21 mouse cellular contexts compared by ENCODE assay signal in genomic region chr6:38055471-38056330, GRCm38 (mm10). TPM values are rescaled to one million over a fixed set of nuclear protein-coding genes. Genes with fewer than 3 reads are reported as not detected.
DNase-seq lines count a peak whose midpoint lies in the region; ATAC-seq and TF ChIP-seq lines count a peak whose summit lies in the region.
"Had no signal": no experiment of that assay in that cellular context is flagged by ENCODE, and none has a peak within 500 bp of the region (broad histone marks: within the 10 kb centered on the region; RNA-seq: fewer than 3 reads in every experiment).

No protein-coding gene starts in this region.

- ATAC-seq in limb, embryonic 12.5 days (ENCODE audit: insufficient number of reproducible peaks, insufficient read depth, low FRiP score, low TSS enrichment, low read depth), result no peak
- peak; percentile 34; the same call in 1 of the 2 replicates for ATAC-seq in limb, embryonic 14.5 days (ENCODE audit: low FRiP score, low read depth)
- ATAC-seq: lung, postnatal 0 days; Patski had no signal

- no peak overlapping the region for H3K4me2 ChIP-seq in limb, embryonic 12.5 days
- 0 out of 2 replicates have a peak overlapping the region, but pooled peaks have one; percentile 3 for H3K4me2 ChIP-seq in limb, embryonic 14.5 days (replicated peaks; ENCODE audit: low read depth, low read length, severe bottlenecking)
- H3K4me2 ChIP-seq: embryonic facial prominence, embryonic 12.5 days; neural tube, embryonic 12.5 days had no signal

- 0 out of 2 replicates have a peak, but pooled peaks cover 4% of the 10 kb centered on the region for H3K4me1 ChIP-seq in limb, embryonic 12.5 days (replicated peaks)
- peaks cover 3% of the 10 kb centered on the region; the same call in 1 of the 2 replicates for H3K4me1 ChIP-seq in limb, embryonic 10.5 days
- no peaks in the 10 kb centered on the region for H3K4me1 ChIP-seq in limb, embryonic 14.5 days (ENCODE audit: control insufficient read depth, insufficient read depth, low read length)
- H3K4me1 ChIP-seq: embryonic facial prominence, embryonic 12.5 days; forebrain, embryonic 10.5 days; neural tube, embryonic 12.5 days had no signal

- no peak overlapping the region for H3K4me3 ChIP-seq in limb, embryonic 12.5 days (replicated peaks)
- no peak overlapping the region for H3K4me3 ChIP-seq in limb, embryonic 10.5 days
- H3K4me3 ChIP-seq in limb, embryonic 14.5 days (replicated peaks; ENCODE audit: low read length), result no peak overlapping the region
- H3K4me3 ChIP-seq: embryonic facial prominence, embryonic 12.5 days; forebrain, embryonic 10.5 days; megakaryocyte, embryonic 14.5 days; neural tube, embryonic 12.5 days had no signal

- H3K27ac ChIP-seq in limb, embryonic 12.5 days, result 0 out of 2 replicates have a peak overlapping the region, but pooled peaks have one; percentile 4
- H3K27ac ChIP-seq in limb, embryonic 10.5 days, result no peak overlapping the region
- 0 out of 2 replicates have a peak overlapping the region, but pooled peaks have one; percentile 33 for H3K27ac ChIP-seq in limb, embryonic 14.5 days (replicated peaks; ENCODE audit: low read depth, low read length)
- H3K27ac ChIP-seq: embryonic facial prominence, embryonic 12.5 days; forebrain, embryonic 10.5 days; liver, embryonic 14.5 days; neural tube, embryonic 12.5 days had no signal

- DNase-seq in cerebellum, postnatal 14 days, result peak; percentile 18 to 21
- DNase-seq in cerebellum, postnatal 36 days, result no peak
- no peak for DNase-seq in limb, embryonic 10.5 days (ENCODE audit: low spot score)
- DNase-seq in R1 (ENCODE audit: low read depth, low spot score), result peak; percentile 80
- no peak for DNase-seq in limb, embryonic 14.5 days (ENCODE audit: low spot score)
- DNase-seq in urinary bladder, postnatal 36 days (ENCODE audit: low spot score in 2 of 2), result no peak
- DNase-seq in ovary, postnatal 10 days (ENCODE audit: low spot score), result no peak
- DNase-seq: adrenal gland, postnatal 25 days; layer of hippocampus, adult 9-11 months; right cerebral cortex, postnatal 4 days; thymus, adult 2 months had no signal

- no peaks in the 10 kb centered on the region for H3K36me3 ChIP-seq in limb, embryonic 12.5 days
- H3K36me3 ChIP-seq in limb, embryonic 10.5 days, result no peaks in the 10 kb centered on the region
- H3K36me3 ChIP-seq in limb, embryonic 14.5 days (ENCODE audit: control insufficient read depth, insufficient read depth, low read length), result no peaks in the 10 kb centered on the region
- H3K36me3 ChIP-seq: embryonic facial prominence, embryonic 12.5 days; forebrain, embryonic 10.5 days; neural tube, embryonic 12.5 days had no signal

- H3K27me3 ChIP-seq in limb, embryonic 12.5 days, result no peaks in the 10 kb centered on the region
- no peaks in the 10 kb centered on the region for H3K27me3 ChIP-seq in limb, embryonic 10.5 days (ENCODE audit: low read depth, poor library complexity, severe bottlenecking)
- H3K27me3 ChIP-seq in limb, embryonic 14.5 days (ENCODE audit: control insufficient read depth, insufficient read depth, low read length), result no peaks in the 10 kb centered on the region
- H3K27me3 ChIP-seq: embryonic facial prominence, embryonic 12.5 days; neural tube, embryonic 12.5 days; Patski had no signal

- H3K9ac ChIP-seq in limb, embryonic 12.5 days (replicated peaks), result no peak overlapping the region
- no peak overlapping the region for H3K9ac ChIP-seq in limb, embryonic 14.5 days (ENCODE audit: low read depth, low read length, severe bottlenecking)
- H3K9ac ChIP-seq: embryonic facial prominence, embryonic 12.5 days; liver, embryonic 14.5 days; neural tube, embryonic 12.5 days had no signal

- TF ChIP-seq POLR2A in limb, embryonic 14.5 days (IDR thresholded peaks at IDR 0.05; ENCODE audit: borderline replicate concordance, extremely low read depth, insufficient read depth, insufficient read length), result no peak

- no peaks in the 10 kb centered on the region for H3K9me3 ChIP-seq in limb, embryonic 12.5 days
- H3K9me3 ChIP-seq in limb, embryonic 10.5 days (replicated peaks), result no peaks in the 10 kb centered on the region
- no peaks in the 10 kb centered on the region for H3K9me3 ChIP-seq in limb, embryonic 14.5 days (ENCODE audit: control insufficient read depth, low read length)
- H3K9me3 ChIP-seq: embryonic facial prominence, embryonic 12.5 days; forebrain, embryonic 10.5 days; neural tube, embryonic 12.5 days had no signal

- 85% methylated on average over 15 of the region's 15 CpGs for WGBS in limb, embryonic 12.5 days
- WGBS in limb, embryonic 10.5 days, result 87% methylated on average over 15 of the region's 15 CpGs
- 71% methylated on average over 15 of the region's 15 CpGs for WGBS in limb, embryonic 14.5 days

RNA-seq across cellular contexts. Expression of gene Svopl, which starts 8.9 kb away (rescaled TPM):
- 7.5 and 8.0 TPM in 2 replicates for polyA plus RNA-seq in limb, embryonic 12.5 days (2016; fragmentation: Nextera tagmentation; extraction: Ambion mirVana)
- 4.0 and 7.0 TPM in 2 replicates for polyA plus RNA-seq in limb, embryonic 10.5 days (2016; fragmentation: Nextera tagmentation; extraction: Ambion mirVana)
- 1.3 and 1.6 TPM in 2 replicates for polyA plus RNA-seq in limb, embryonic 14.5 days (2012; rRNA removed)
- 0.95 and 1.2 TPM in 2 replicates for polyA plus RNA-seq in limb, embryonic 14.5 days (2014; fragmentation: Nextera tagmentation; extraction: Ambion mirVana)
- polyA plus RNA-seq: Patski had no signal

RNA-seq across cellular contexts. Expression of gene Tmem213, which starts 53.4 kb away (rescaled TPM):
- 0.71 and 0.73 TPM in 2 replicates for polyA plus RNA-seq in limb, embryonic 12.5 days (2016; fragmentation: Nextera tagmentation; extraction: Ambion mirVana)
- polyA plus RNA-seq in limb, embryonic 10.5 days (2016; fragmentation: Nextera tagmentation; extraction: Ambion mirVana), result not detected in 2 replicates
- 0.70 and 0.73 TPM in 2 replicates for polyA plus RNA-seq in limb, embryonic 14.5 days (2012; rRNA removed)
- 0.80 and 1.1 TPM in 2 replicates for polyA plus RNA-seq in limb, embryonic 14.5 days (2014; fragmentation: Nextera tagmentation; extraction: Ambion mirVana)
- polyA plus RNA-seq: embryonic facial prominence, embryonic 12.5 days; forebrain, embryonic 10.5 days; frontal cortex, adult 2 months; heart, embryonic 14.5 days; liver, embryonic 14.5 days; neural tube, embryonic 12.5 days; Patski had no signal

Comparison
In these comparisons a context has a peak if more than half of its experiments do, and no peak if none do; other contexts are left out.
1. DNase-seq: peak in cerebellum, postnatal 14 days (2 of 2) and R1 (single experiment); none in cerebellum, postnatal 36 days (0 of 2), limb, embryonic 10.5 days (single experiment), limb, embryonic 14.5 days (single experiment), urinary bladder, postnatal 36 days (0 of 2) and ovary, postnatal 10 days (single experiment).